Mouse (Mus musculus) cerebellum, adult 18-20 months (tissue): ENCODE data around the gene Dtx1.

Source experiments
- DNase-seq, 2 experiments: peaks; one replicate each; pipeline ENCODE4 v3.0.0; 2021

The Dtx1 gene

GRCm38 (mm10) chr5:120634860-120635259, 76.9 kb downstream of the Dtx1 start:
- DNase-seq: no peak

- DNase-seq: no peak
These were observed 77.6 kb downstream of the Dtx1 start, which contains the start of gene Cfap73 for GRCm38 (mm10) chr5:120634131-120634530. Gene Cfap73, minus strand, starts transcription at chr5:120634235.

- no peak for DNase-seq
These were observed 79.8 kb downstream of the Dtx1 start for GRCm38 (mm10) chr5:120631892-120632291.

- DNase-seq: no peak
These were observed 80.6 kb downstream of the Dtx1 start for GRCm38 (mm10) chr5:120631128-120631527.
